Mouse (Mus musculus) hematopoietic stem cell, adult 5-6 weeks (primary cell): ENCODE data around the gene Pnliprp2. TPM values are rescaled to one million over a fixed set of nuclear protein-coding genes. Genes with fewer than 3 reads are reported as not detected.

ENCODE experiments used
- total RNA-seq: library from RNA; stranded (forward); fragments of 172-1452, 232-1000 nt; gene quantifications from 2 replicates; pipeline ENCODE4 v1.2.3, GENCODE M21; 2017

Pnliprp2 gene
- total RNA-seq, 1 experiment from 2014 or later = not detected

Other genes with a start within 250 kb of the Pnliprp2 start
- not detected in 2 replicates for gene Ccdc172, start 247.7 kb upstream of the Pnliprp2 start, total RNA-seq
- not detected in 2 replicates for gene Pnlip, start 107.2 kb upstream of the Pnliprp2 start, total RNA-seq
- gene Pnliprp1, start 30.8 kb upstream of the Pnliprp2 start, total RNA-seq = not detected in 2 replicates
- gene 1700019N19Rik, start 34.7 kb downstream of the Pnliprp2 start, total RNA-seq = not detected in 2 replicates
- gene Eno4, start 183.7 kb downstream of the Pnliprp2 start, total RNA-seq = not detected in 2 replicates
- gene Hspa12a, start 183.9 kb downstream of the Pnliprp2 start, total RNA-seq = not detected in 2 replicates